Mouse (Mus musculus) forebrain, postnatal 0 days (tissue): ENCODE results near the gene Aass. TPM values are rescaled to one million over a fixed set of nuclear protein-coding genes. Genes with fewer than 3 reads are reported as not detected.

ENCODE experiments used
- ATAC-seq: fragments of 200-750 bp; cut with Nextera tagmentation; 2 replicates; pipeline ENCODE4 v1.8.0; 2017; ENCODE audit warnings: mild to moderate bottlenecking, moderate library complexity
- DNase-seq: peaks from one replicate; pipeline ENCODE4 v3.0.0-alpha.2; 2015
- H3K27ac ChIP-seq: fragments of 300-500 bp; sonication (generic); 2 replicates; pipeline ENCODE4 v1.5.1; 2014; ENCODE audit warnings: low read depth, mild to moderate bottlenecking, antibody characterized with exemption, low read length, moderate library complexity, mixed read lengths
- H3K27me3 ChIP-seq: fragments of 300-500 bp; sonication (generic); 2 replicates; pipeline ENCODE4 v1.6.1; 2014; ENCODE audit warnings: mild to moderate bottlenecking, low read length, mixed read lengths; ENCODE audit not compliant: insufficient read depth
- H3K36me3 ChIP-seq: fragments of 300-500 bp; sonication (generic); 2 replicates; pipeline ENCODE4 v1.6.1; 2014; ENCODE audit warnings: mild to moderate bottlenecking, moderate library complexity; ENCODE audit not compliant: insufficient read depth
- H3K4me1 ChIP-seq: fragments of 300-500 bp; sonication (generic); 2 replicates; pipeline ENCODE4 v1.6.1; 2014; ENCODE audit warnings: antibody characterized with exemption; ENCODE audit not compliant: insufficient read depth
- H3K4me2 ChIP-seq: fragments of 300-500 bp; sonication (generic); 2 replicates; pipeline ENCODE4 v1.6.1; 2014; ENCODE audit warnings: low read depth, mild to moderate bottlenecking, moderate library complexity
- H3K4me3 ChIP-seq: fragments of 300-500 bp; sonication (generic); 2 replicates; pipeline ENCODE4 v1.5.1; 2014; ENCODE audit warnings: low read depth, low read length, mixed read lengths
- H3K9ac ChIP-seq: fragments of 300-500 bp; sonication (generic); 2 replicates; pipeline ENCODE4 v1.6.1; 2014; ENCODE audit warnings: mild to moderate bottlenecking
- H3K9me3 ChIP-seq: fragments of 300-500 bp; sonication (generic); 2 replicates; pipeline ENCODE4 v1.6.1; 2016; ENCODE audit warnings: low read length
- CTCF ChIP-seq: sonication (generic); IDR thresholded peaks from 2 replicates; pipeline ENCODE4 v1.5.1; 2016; ENCODE audit warnings: antibody characterized with exemption, control low read depth, low read depth
- WGBS: fragments of 180-500 bp; shearing (Covaris S2); extraction: QIAGEN DNeasy Blood & Tissue Kit; methylation state at CpG from one replicate; pipeline ENCODE4 v1.1.7; 2014; 5-methylcytosine and 5-hydroxymethylcytosine counted together
- polyA plus RNA-seq: library from polyadenylated mRNA; unstranded; fragments of >200 nt; fragmentation: Nextera tagmentation; extraction: Ambion mirVana; gene quantifications from 2 replicates; pipeline ENCODE4 v1.2.1, GENCODE M21; 2015
- total RNA-seq: library from RNA; depleted of rRNA; stranded (reverse); fragments of >200 nt; gene quantifications from 2 replicates; pipeline ENCODE4 v1.2.3, GENCODE M21; 2014; rRNA removed

The Aass gene
- total and polyA plus RNA-seq, 2 experiments from 2014 or later: 0.46 to 3.9 TPM

DNA sequence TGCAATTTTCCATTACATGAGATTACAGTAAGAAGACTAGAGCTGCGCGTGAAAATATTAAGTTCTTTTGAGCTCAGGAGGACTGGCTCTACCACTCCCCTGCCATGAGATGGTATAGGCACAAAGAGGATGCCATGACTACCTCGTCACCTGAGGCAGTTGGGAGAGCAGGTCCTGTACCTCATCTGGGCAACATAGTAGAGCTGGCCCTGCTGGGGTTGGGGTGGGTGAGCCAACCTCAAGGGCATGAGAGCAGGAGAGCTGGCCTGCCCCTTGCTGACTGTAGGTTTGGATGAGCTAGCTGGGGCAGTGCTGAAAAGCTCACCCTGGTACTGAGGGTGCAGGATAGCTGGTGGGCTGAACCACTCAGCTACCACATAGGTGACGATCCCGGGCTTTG is 77.1 kb downstream of the Aass start:
- Histone ChIP-seq H3K9me3 (no peaks in the 10 kb centered on the region), H3K9ac (no peak overlapping the region), H3K4me3 (no peak overlapping the region), H3K36me3 (peaks cover 19% of the 10 kb centered on the region; the same call in 1 of the 2 replicates), H3K27ac (no peak overlapping the region), H3K27me3 (no peaks in the 10 kb centered on the region), H3K4me1 (no peaks in the 10 kb centered on the region), H3K4me2 (no peak overlapping the region)
- ATAC-seq (peak; percentile 32; the same call in 1 of the 2 replicates), DNase-seq (no peak)
- WGBS: 94% methylated on average over 5 of the region's 5 CpGs
- TF ChIP-seq CTCF: no peak

DNA sequence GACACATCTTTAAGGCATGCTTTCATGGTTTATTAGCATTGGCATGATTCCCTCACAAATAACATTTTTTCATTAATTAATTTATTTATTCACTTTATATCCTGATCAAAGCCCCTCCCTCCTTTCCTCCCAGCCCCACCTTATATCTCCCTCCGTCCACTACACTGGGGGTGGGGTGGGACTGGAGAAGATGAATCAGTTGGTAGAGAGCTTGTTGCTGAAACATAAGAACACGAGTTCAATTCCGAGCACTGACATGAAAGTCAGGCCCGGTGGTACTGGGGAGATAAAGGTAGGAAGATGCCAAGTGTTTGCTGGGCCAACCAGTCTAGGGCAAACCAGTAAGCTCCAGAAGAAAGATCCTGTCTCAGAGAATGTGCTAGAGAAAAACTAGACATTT is 84.0 kb downstream of the Aass start:
- Histone ChIP-seq H3K27me3 (no peaks in the 10 kb centered on the region), H3K9me3 (no peaks in the 10 kb centered on the region), H3K27ac (no peak overlapping the region), H3K4me2 (no peak overlapping the region), H3K36me3 (peaks cover 38% of the 10 kb centered on the region), H3K4me1 (no peaks in the 10 kb centered on the region), H3K4me3 (no peak overlapping the region), H3K9ac (no peak overlapping the region)
- ATAC-seq: no peak
- TF ChIP-seq CTCF: no peak
- WGBS: 93% methylated on average over 4 of the region's 4 CpGs
- no peak for DNase-seq

DNA sequence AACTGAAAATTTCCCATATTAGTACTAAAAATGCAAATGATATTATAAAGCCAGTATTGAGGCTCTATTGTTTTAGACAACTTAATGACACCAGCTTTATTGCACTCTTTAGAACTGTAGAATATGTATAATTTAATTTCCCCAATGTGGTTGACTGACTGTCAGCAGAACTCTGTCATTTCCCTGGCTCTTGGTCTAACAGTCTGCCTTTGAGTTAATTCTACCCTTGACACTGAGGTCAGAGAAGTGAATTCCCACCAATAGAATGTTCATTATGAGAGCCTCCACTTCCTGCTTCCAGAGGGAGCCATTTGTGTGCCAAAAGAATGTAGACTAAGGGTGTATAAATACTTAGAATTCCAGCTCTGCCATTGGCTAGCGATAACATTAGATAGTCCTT is 104.5 kb downstream of the Aass start:
- Histone ChIP-seq H3K4me1 (no peaks in the 10 kb centered on the region), H3K4me2 (no peak overlapping the region), H3K27ac (no peak overlapping the region), H3K27me3 (no peaks in the 10 kb centered on the region), H3K4me3 (no peak overlapping the region), H3K9ac (no peak overlapping the region), H3K9me3 (no peaks in the 10 kb centered on the region), H3K36me3 (peaks cover 33% of the 10 kb centered on the region)
- WGBS: 90% methylated on average over 1 of the region's 1 CpGs
- ATAC-seq (no peak), DNase-seq (no peak)
- no peak for TF ChIP-seq CTCF

Other genes with a start within 250 kb of the Aass start
- gene Fezf1, start 115.4 kb upstream of the Aass start, total RNA-seq: 6.1 and 19.7 TPM in 2 replicates
- 4.5 and 10.0 TPM in 2 replicates for gene Fezf1, start 115.4 kb upstream of the Aass start, polyA plus RNA-seq